Mouse (Mus musculus): ENCODE data around the gene Trex1.

- TF ChIP-seq CTCF (IDR thresholded peaks at IDR 0.05; ENCODE audit: borderline replicate concordance, insufficient read depth, low read depth, low read length) (no peak), POLR2A (IDR thresholded peaks at IDR 0.05; ENCODE audit: borderline replicate concordance, insufficient read depth, low read length) (no peak)
Observed at GRCm38 (mm10) chr9:109053851-109054250, 5.7 kb downstream of the Trex1 start.

Data from cerebellum, adult 2 months (tissue).